Mouse (Mus musculus) lung, adult 18-20 months (tissue): Measurements from ENCODE around the gene Erbb2.
"Not testable (repeated sequence)": the region's sequence is repeated elsewhere in the genome, so short reads cannot be mapped to it uniquely, and the experiment has no call there.

Source experiments
- DNase-seq, 2 experiments: peaks; one replicate each; pipeline ENCODE4 v3.0.0; 2022; ENCODE audit warnings: mixed read lengths in 2 of 2

Erbb2 gene

GRCm38 (mm10) chr11:98412273-98412796 lies at the start of gene Erbb2:
TSS of gene Erbb2 (plus strand) at chr11:98412470.
- DNase-seq = peak; percentile 82 to 89

DNA sequence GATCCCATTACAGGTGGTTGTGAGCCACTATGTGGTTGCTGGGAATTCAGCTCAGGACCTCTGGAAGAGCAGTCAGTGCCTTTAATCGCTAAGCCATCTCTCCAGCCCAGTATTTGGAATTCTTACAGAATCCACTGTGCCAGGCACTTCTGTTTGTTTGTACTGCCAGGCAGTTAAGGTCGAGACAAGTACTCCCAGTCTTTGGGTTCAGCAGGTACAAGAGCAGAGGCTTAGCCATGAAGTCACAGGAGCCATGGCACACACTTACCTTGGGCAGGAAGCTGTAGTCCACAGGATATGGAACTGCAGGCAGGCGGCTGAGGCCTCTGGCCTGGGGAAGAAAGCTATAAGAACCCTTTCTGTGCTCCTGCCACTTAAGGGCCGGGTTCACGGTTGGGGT lies 48.5 kb upstream of the Erbb2 start:
- DNase-seq = peak; percentile 64 to 78

DNA sequence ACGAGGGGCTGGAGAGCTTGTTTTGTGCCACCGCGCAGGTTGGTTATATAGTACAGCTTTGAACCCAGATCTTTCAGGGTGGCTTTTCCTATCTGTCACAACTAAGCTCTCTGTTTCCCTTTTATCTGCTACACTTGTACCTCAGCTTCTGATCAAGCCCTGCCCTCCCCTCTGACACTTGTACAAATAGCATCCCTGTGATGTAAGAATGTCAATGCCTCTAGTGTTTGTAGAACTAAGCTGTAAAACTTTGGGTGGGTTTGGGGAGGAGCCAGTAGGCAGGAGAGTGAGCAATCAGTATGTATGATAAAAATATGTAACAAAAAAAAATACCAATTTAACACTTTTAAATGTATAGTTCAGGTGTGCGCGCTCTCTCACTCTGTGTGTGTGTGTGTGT lies 47.9 kb upstream of the Erbb2 start:
- DNase-seq = peak in 1 of 2 experiments; percentile 58

DNA sequence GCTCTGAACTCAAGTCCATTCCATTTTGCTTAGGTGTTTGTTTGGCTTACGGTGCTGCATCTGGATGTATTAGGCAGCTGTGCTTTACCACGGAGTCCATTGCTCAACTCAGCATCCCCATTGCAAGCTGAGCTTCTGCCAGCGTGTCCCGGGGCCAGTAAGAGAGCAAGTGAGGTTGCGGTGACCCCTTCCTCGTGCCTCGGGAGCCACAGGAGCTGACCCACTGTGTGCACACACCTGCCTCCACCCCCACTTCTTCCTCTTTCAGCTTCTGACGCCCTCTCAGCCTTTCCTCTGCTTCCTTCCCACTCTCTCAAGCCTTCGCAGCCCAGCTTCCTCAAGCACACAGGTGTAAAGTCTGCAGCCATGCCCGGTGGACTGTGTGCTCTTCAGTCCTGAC lies 46.0 kb upstream of the Erbb2 start:
- no peak for DNase-seq

DNA sequence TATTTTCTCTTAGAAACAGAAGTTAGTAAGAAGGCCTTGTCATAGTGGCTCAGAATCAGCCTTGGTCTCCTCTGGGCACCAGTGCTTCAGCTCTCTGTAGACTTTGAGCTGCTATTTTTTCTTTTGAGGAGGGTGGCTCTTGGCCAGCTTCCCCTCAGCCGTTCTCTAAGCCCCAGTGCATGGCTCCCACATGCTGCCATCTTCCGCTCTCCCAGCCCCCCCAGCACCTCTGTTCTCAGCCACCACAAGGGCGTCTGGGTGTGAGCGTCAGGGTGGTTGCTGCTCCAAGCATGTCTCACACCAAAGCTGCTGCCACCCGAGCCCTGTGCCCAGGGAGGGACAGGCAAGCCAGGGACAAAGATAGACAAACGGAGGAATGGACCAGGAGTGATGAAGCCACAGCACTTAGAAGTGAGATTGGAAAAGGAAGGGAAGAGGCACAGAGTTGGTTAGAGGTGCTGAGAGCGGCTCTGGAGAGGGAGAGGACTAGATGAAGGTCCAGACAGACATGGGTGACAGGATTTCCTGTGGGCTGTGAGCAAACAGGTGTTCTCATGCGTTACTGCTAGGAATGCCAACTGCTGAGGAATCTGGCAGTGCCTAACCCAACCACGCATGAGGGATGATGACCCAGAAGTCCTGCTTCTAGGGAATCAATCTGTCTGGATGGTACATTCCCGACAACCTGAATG lies 45.0 kb upstream of the Erbb2 start:
- no peak for DNase-seq

- DNase-seq = no peak
Measured at GRCm38 (mm10) chr11:98367863-98368186, 44.4 kb upstream of the Erbb2 start.

DNA sequence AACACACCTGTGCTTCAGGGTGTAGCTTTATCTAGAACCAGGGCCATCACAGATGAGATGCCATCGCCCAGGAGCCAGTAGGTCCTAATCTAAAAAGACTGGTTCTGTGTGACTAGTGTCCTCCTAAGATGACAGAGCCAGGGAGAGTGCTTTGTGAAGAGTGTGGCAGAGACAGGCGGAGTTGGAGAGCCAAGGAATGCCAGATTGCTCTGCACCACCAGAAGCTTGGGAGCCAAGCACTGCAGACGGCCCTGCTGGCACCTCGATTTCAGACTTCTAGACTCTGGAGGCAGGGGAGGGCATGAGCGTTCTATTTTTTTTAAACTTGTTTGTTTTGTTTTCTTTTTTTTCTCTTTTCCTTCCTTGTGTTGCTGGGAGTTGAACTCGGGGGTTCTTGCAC lies 42.9 kb upstream of the Erbb2 start:
- DNase-seq = no peak

DNA sequence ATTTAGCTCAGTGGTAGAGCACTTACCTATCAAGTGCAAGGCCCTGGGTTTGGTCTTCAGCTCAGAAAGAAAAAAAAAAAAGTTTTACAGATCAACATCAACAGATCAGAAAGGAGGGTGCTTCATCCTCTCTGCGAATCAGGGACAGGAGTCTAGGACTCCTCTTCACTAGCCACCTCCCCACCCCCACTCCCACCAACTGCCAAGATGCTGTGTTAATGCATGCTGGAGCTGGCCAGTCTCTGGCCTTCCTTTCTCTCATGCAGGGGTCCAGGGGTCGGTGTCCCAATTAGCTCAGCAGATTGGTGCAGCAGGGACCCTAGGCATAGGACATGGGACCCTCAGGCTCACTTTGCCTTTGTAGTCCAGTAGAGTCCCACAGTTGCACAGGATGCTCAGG lies 41.7 kb upstream of the Erbb2 start:
- DNase-seq = no peak

- no peak for DNase-seq
Measured at GRCm38 (mm10) chr11:98371556-98372240, 40.6 kb upstream of the Erbb2 start.

GRCm38 (mm10) chr11:98372406-98372805 lies 39.9 kb upstream of the Erbb2 start:
- peak in 1 of 2 experiments; percentile 67 for DNase-seq

- DNase-seq = no peak
Measured at GRCm38 (mm10) chr11:98373244-98373643, 39.0 kb upstream of the Erbb2 start.

DNA sequence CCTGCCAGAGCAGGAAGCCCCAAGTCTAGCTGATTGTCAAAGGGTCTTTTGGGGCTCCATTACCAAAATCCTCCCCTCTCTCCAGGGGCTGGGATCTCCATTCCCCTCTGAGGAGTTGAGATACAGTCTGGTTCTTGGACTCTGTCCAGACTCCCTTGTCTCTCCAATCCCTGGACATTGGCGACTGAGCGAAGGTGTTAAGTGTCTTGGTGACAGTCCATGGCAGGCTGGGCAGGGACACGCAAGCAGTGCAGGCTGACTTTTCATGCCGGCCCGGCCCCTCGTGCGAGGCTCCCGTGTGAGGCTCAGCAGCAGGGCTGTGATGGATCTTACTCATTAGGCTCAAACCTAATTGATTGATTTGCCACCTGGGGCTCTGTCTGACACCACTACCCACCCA lies 38.0 kb upstream of the Erbb2 start:
- DNase-seq = no peak

- DNase-seq = no peak
Measured at GRCm38 (mm10) chr11:98376756-98377155, 35.5 kb upstream of the Erbb2 start.

- no peak for DNase-seq
Measured at GRCm38 (mm10) chr11:98377787-98378186, 34.5 kb upstream of the Erbb2 start.

GRCm38 (mm10) chr11:98379379-98379778 lies 32.9 kb upstream of the Erbb2 start:
- no peak for DNase-seq

DNA sequence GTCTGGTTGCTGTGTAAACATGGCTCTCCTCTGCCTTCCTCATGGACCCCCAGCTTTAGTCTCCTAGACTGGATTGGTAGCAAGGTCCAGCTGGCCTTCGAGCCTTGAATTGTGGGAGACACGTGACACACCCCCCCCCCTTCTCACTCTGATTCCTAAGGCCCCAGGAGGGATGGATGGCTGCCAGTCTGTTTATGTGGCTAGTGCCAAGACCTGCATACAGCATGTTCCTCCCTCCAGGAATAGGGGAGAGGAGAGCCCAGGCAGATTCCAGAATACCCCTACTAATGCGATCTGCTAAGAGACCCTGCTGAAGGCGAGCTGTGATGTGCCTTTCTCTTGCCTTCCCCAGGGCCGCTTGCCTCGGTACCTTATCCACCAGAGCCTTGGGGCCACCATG lies 32.2 kb upstream of the Erbb2 start:
- DNase-seq = no peak

GRCm38 (mm10) chr11:98381651-98382050 lies 30.6 kb upstream of the Erbb2 start:
- no peak for DNase-seq

GRCm38 (mm10) chr11:98382405-98382804 lies 29.9 kb upstream of the Erbb2 start:
- not testable (repeated sequence) for DNase-seq

DNA sequence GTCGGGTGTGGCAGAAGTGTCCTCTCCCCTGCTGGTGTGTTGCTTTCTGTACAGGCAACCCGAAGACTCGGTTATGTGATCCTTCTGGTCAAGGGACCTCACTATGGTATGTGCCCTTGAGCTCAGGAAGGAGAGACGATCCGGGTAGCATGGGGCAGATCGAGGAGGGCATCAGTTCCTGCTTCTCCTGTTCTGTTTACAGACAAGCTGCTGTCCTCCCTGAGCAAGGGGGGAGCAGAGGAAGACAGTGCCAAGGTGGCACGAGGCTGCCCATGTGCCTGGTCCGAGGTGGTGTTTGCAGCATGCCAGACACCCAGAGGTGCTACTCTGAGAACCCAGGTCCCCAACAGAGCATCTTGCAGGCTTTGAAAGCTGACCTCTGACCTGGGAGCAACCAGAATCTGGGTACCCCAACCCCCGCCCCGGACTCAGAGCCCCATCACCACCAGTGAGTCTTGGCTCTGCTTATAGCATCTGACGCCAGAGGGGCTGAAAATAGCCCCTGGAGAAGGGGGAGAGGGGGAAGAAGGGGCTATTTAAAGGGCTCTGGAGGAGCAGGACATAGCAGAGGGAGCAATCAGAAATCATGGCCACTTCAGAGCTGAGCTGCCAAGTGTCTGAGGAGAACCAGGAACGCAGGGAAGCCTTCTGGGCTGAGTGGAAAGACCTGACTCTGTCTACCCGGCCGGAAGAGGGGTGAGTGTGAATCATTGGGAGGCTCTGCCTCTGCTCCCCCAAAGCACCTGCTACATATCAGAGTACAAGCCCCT lies 28.8 kb upstream of the Erbb2 start, which contains the start of gene Tcap:
Tcap (plus strand) TSS at position 551 of the 770 bp plus-strand sequence.
- DNase-seq = no peak

DNA sequence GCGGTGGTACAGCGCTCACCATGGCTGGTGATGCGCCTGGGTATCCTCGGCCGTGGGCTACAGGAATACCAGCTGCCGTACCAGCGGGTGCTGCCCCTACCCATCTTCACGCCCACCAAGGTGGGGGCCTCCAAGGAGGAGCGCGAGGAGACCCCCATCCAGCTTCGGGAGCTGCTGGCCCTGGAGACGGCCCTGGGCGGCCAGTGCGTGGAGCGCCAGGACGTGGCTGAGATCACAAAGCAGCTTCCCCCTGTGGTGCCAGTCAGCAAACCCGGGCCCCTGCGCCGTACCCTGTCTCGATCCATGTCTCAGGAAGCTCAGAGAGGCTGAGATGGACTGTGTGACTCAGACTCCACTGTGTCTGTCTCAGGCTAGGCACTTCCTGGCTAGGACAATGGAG lies 28.1 kb upstream of the Erbb2 start:
- DNase-seq = no peak

DNA sequence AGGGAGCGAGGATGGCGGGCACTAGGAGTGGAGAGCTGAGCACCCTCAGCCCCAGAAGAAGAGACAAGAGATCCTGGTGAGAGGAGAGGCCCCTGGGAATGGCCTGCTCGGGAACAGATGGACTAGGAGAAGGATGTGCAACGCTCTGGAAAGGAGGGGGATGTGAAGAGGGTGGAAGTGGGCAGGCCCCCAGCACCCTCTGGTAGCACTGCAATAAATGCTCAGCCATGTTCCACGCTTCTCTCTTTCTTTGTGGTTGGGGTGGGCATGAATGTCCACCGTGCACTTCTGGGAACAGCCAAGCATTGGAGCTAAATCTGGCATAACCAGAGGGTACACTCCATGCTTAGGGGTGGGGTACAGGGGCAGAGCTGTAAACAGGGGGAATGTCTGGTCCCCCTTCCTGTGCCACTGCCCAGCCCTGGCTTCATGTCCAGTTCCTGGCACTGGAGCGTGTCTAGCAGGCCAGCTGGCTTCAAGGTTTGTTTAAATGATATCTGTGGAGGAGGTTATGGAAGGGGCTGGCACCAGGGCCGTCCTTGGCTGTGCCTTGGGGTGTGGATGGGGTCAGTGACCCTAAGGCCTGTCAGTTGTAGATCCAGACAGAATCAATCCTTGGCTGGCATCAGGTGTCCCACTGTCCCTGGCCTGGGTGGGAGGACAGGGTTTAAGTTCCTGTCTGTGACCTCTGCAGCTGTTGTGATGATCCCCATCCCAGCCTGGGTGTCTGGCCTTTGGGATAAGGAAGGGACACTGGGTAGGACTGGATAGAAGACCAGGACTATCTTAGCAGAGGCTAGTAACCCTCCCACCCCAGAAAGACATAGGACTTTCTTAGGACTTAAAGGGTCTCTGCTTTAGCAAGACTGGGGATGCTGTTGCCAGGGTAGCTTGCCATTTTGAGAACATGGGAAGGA lies 27.3 kb upstream of the Erbb2 start:
- peak; percentile 46 to 47 for DNase-seq
